Mouse (Mus musculus) splenic B cell, adult 2 months (primary cell): Measurements from ENCODE around the gene Gm10772.
"Not testable (repeated sequence)": the region's sequence is repeated elsewhere in the genome, so short reads cannot be mapped to it uniquely, and the experiment has no call there.

Experiments used
- DNase-seq: peaks from one replicate; pipeline ENCODE4 v3.0.0-alpha.2; 2011; ENCODE audit warnings: low read depth, low spot score
- H3K27me3 ChIP-seq: 2 replicates; pipeline ENCODE4 v1.6.1; 2012; ENCODE audit warnings: mild to moderate bottlenecking, low read length, moderate library complexity, mixed read lengths; ENCODE audit not compliant: control insufficient read depth, poor library complexity, insufficient read depth, severe bottlenecking
- H3K36me3 ChIP-seq: 2 replicates; pipeline ENCODE4 v1.6.1; 2012; ENCODE audit warnings: mild to moderate bottlenecking, low read length, moderate library complexity, mixed read lengths; ENCODE audit not compliant: control insufficient read depth, poor library complexity, insufficient read depth, severe bottlenecking

The Gm10772 gene

GRCm38 (mm10) chr13:66227473-66227872 is at the start of gene Gm10772:
TSS of gene Gm10772 (minus strand) at chr13:66227573.
- not testable (repeated sequence) for DNase-seq, H3K36me3 ChIP-seq, H3K27me3 ChIP-seq

- H3K36me3 ChIP-seq, DNase-seq, H3K27me3 ChIP-seq: not testable (repeated sequence)
Measured at GRCm38 (mm10) chr13:66263914-66264313, 36.5 kb upstream of the Gm10772 start.

- DNase-seq, H3K36me3 ChIP-seq, H3K27me3 ChIP-seq: not testable (repeated sequence)
Measured at GRCm38 (mm10) chr13:66263141-66263540, 35.8 kb upstream of the Gm10772 start.

- no peaks in the 10 kb centered on the region for H3K36me3 ChIP-seq
- no peaks in the 10 kb centered on the region for H3K27me3 ChIP-seq
- no peak for DNase-seq
Measured at GRCm38 (mm10) chr13:66214349-66214748, 13.0 kb downstream of the Gm10772 start.

- H3K27me3 ChIP-seq, DNase-seq: not testable (repeated sequence)
Measured at GRCm38 (mm10) chr13:66213811-66214210, 13.6 kb downstream of the Gm10772 start.

GRCm38 (mm10) chr13:66179172-66179571 is 48.2 kb downstream of the Gm10772 start:
- not testable (repeated sequence) for H3K27me3 ChIP-seq, DNase-seq, H3K36me3 ChIP-seq

More at GRCm38 (mm10) chr13:66213811-66214210, 13.6 kb downstream of the Gm10772 start:
- H3K36me3 ChIP-seq = not testable (repeated sequence)
